39 mouse cellular contexts compared by ENCODE assay signal in genomic region chr13:95474294-95474693, GRCm38 (mm10). TPM values are rescaled to one million over a fixed set of nuclear protein-coding genes. Genes with fewer than 3 reads are reported as not detected.
DNase-seq lines count a peak whose midpoint lies in the region; ATAC-seq and TF ChIP-seq lines count a peak whose summit lies in the region.
"Had no signal": no experiment of that assay in that cellular context is flagged by ENCODE, and none has a peak within 500 bp of the region (broad histone marks: within the 10 kb centered on the region; RNA-seq: fewer than 3 reads in every experiment).

No protein-coding gene starts in this region.

- H3K4me2 ChIP-seq in liver, embryonic 12.5 days = peak overlapping the region; percentile 28
- H3K4me2 ChIP-seq in liver, postnatal 0 days (ENCODE audit: low read depth, low read length) = no peak overlapping the region
- no peak overlapping the region for H3K4me2 ChIP-seq in midbrain, embryonic 15.5 days
- H3K4me2 ChIP-seq: embryonic facial prominence, embryonic 15.5 days; hindbrain, embryonic 12.5 days; intestine, embryonic 15.5 days; lung, embryonic 14.5 days; midbrain, embryonic 12.5 days had no signal

- H3K4me1 ChIP-seq in G1E (ENCODE audit: insufficient read depth, low read depth, low read length) = peaks cover 79% of the 10 kb centered on the region
- peaks cover 18 to 30% of the 10 kb centered on the region in 2 experiments for H3K4me1 ChIP-seq in MEL (ENCODE audit: control insufficient read depth in 1 of 2, insufficient read depth in 2 of 2, low read length in 2 of 2)
- peaks cover 28% of the 10 kb centered on the region for H3K4me1 ChIP-seq in liver, embryonic 12.5 days
- H3K4me1 ChIP-seq in liver, postnatal 0 days (ENCODE audit: insufficient read depth) = peaks cover 3% of the 10 kb centered on the region
- H3K4me1 ChIP-seq in midbrain, embryonic 15.5 days = no peaks in the 10 kb centered on the region
- H3K4me1 ChIP-seq: embryonic facial prominence, embryonic 10.5 days; embryonic facial prominence, embryonic 15.5 days; hindbrain, embryonic 12.5 days; intestine, embryonic 15.5 days; midbrain, embryonic 12.5 days had no signal

- DNase-seq in G1E (ENCODE audit: low spot score) = no peak
- peak; percentile 47 for DNase-seq in MEL (ENCODE audit: low read depth, low spot score)
- no peak for DNase-seq in liver, postnatal 0 days
- DNase-seq in neural tube, embryonic 10.5 days (ENCODE audit: extremely low spot score, low spot score) = no peak
- no peak for DNase-seq in testis, postnatal 10 days (ENCODE audit: low spot score)
- DNase-seq: adrenal gland, adult 8-10 months; B cell, adult 2 months; cerebellum, adult 8-10 months; cerebellum, postnatal 25 days; gastrocnemius, adult 2 months; kidney, adult 8-10 months; kidney, postnatal 4 days; left cerebral cortex, postnatal 4 days; lung, embryonic 14.5 days; right cerebral cortex, postnatal 25 days; thymus, adult 2 months; thymus, postnatal 4 days had no signal

- WGBS in liver, embryonic 12.5 days (ENCODE audit: insufficient replicate concordance) = 43% methylated on average over 3 of the region's 3 CpGs
- 51% methylated on average over 3 of the region's 3 CpGs for WGBS in liver, postnatal 0 days (ENCODE audit: insufficient replicate concordance)
- 92% methylated on average over 3 of the region's 3 CpGs for WGBS in midbrain, embryonic 15.5 days

- H3K9ac ChIP-seq in MEL (ENCODE audit: control insufficient read depth, low read depth, low read length, poor library complexity, severe bottlenecking) = no peak overlapping the region
- no peak overlapping the region for H3K9ac ChIP-seq in liver, embryonic 12.5 days
- no peak overlapping the region for H3K9ac ChIP-seq in liver, postnatal 0 days (replicated peaks)
- no peak overlapping the region for H3K9ac ChIP-seq in midbrain, embryonic 15.5 days
- H3K9ac ChIP-seq: embryonic facial prominence, embryonic 15.5 days; hindbrain, embryonic 12.5 days; intestine, embryonic 15.5 days; lung, embryonic 14.5 days; midbrain, embryonic 12.5 days had no signal

- H3K36me3 ChIP-seq in G1E (replicated peaks) (no peaks in the 10 kb centered on the region), MEL (ENCODE audit: control insufficient read depth in 1 of 2, insufficient read depth in 2 of 2, low read length in 2 of 2) (peaks cover 0 to 17% of the 10 kb centered on the region in 2 experiments; a peak in 2 of 4 replicates)
- H3K36me3 ChIP-seq in liver, embryonic 12.5 days = no peaks in the 10 kb centered on the region
- H3K36me3 ChIP-seq in liver, postnatal 0 days (replicated peaks; ENCODE audit: insufficient read depth, low read length) = no peaks in the 10 kb centered on the region
- no peaks in the 10 kb centered on the region for H3K36me3 ChIP-seq in midbrain, embryonic 15.5 days (replicated peaks)
- H3K36me3 ChIP-seq: embryonic facial prominence, embryonic 10.5 days; embryonic facial prominence, embryonic 15.5 days; hindbrain, embryonic 12.5 days; intestine, embryonic 15.5 days; midbrain, embryonic 12.5 days had no signal

- peak; percentile 50 for ATAC-seq in G1E (ENCODE audit: extremely low read depth, insufficient number of reproducible peaks, low FRiP score, poor library complexity, severe bottlenecking)
- ATAC-seq in liver, embryonic 12.5 days = peak; percentile 84
- ATAC-seq in liver, postnatal 0 days = 0 out of 2 replicates have a peak, but pooled peaks have one; percentile 38
- ATAC-seq in midbrain, embryonic 15.5 days (replicated peaks) = no peak
- ATAC-seq: forebrain, embryonic 14.5 days; hindbrain, postnatal 0 days; intestine, embryonic 15.5 days had no signal

- H3K9me3 ChIP-seq in G1E (replicated peaks) = no peaks in the 10 kb centered on the region
- no peaks in the 10 kb centered on the region for H3K9me3 ChIP-seq in MEL (replicated peaks; ENCODE audit: insufficient read depth, low read length)
- H3K9me3 ChIP-seq in liver, embryonic 12.5 days (replicated peaks) = 0 out of 2 replicates have a peak, but pooled peaks cover 5% of the 10 kb centered on the region
- no peaks in the 10 kb centered on the region for H3K9me3 ChIP-seq in liver, postnatal 0 days (ENCODE audit: low read length)
- H3K9me3 ChIP-seq in midbrain, embryonic 15.5 days = no peaks in the 10 kb centered on the region
- H3K9me3 ChIP-seq: embryonic facial prominence, embryonic 10.5 days; embryonic facial prominence, embryonic 15.5 days; hindbrain, embryonic 12.5 days; intestine, embryonic 15.5 days; midbrain, embryonic 12.5 days had no signal

- H3K27me3 ChIP-seq in G1E (ENCODE audit: insufficient read depth, low read length) (no peaks in the 10 kb centered on the region), MEL (ENCODE audit: control insufficient read depth in 1 of 2, insufficient read depth in 2 of 2, low read length in 2 of 2) (no peaks in the 10 kb centered on the region)
- peaks cover 17% of the 10 kb centered on the region for H3K27me3 ChIP-seq in liver, embryonic 12.5 days (replicated peaks)
- no peaks in the 10 kb centered on the region for H3K27me3 ChIP-seq in liver, postnatal 0 days (ENCODE audit: insufficient read depth, low read length)
- H3K27me3 ChIP-seq in midbrain, embryonic 15.5 days (replicated peaks) = no peaks in the 10 kb centered on the region
- H3K27me3 ChIP-seq: hindbrain, embryonic 12.5 days; intestine, embryonic 15.5 days; midbrain, embryonic 12.5 days had no signal

- no peak for TF ChIP-seq POLR2A in MEL (IDR thresholded peaks at IDR 0.05; ENCODE audit: control insufficient read depth in 1 of 2, insufficient read depth in 1 of 2, low read depth in 1 of 2, low read length in 2 of 2, poor library complexity in 1 of 2)

- no peak for TF ChIP-seq RAD21 in MEL (IDR thresholded peaks at IDR 0.05; ENCODE audit: low read depth, low read length)

- no peak for TF ChIP-seq CTCF in G1E (IDR thresholded peaks at IDR 0.05; ENCODE audit: low read depth, low read length)
- no peak for TF ChIP-seq CTCF in MEL (IDR thresholded peaks at IDR 0.05 in 2 of 3, conservative IDR thresholded peaks at IDR 0.05 in 1 of 3; ENCODE audit: control insufficient read depth in 1 of 3, insufficient read depth in 1 of 3, low read depth in 2 of 3, low read length in 3 of 3, poor library complexity in 1 of 3, severe bottlenecking in 1 of 3)
- no peak for TF ChIP-seq CTCF in liver, postnatal 0 days (IDR thresholded peaks at IDR 0.05; ENCODE audit: low read depth)

- H3K79me2 ChIP-seq in MEL (ENCODE audit: control insufficient read depth, insufficient read depth, low read length, poor library complexity) = no peaks in the 10 kb centered on the region

- peak overlapping the region; percentile 37 for H3K27ac ChIP-seq in MEL (ENCODE audit: control insufficient read depth, low read depth, low read length)
- H3K27ac ChIP-seq in liver, embryonic 12.5 days = peak overlapping the region; percentile 36; the same call in 1 of the 2 replicates
- H3K27ac ChIP-seq in liver, postnatal 0 days (ENCODE audit: low read depth) = no peak overlapping the region
- H3K27ac ChIP-seq in midbrain, embryonic 15.5 days = no peak overlapping the region
- H3K27ac ChIP-seq: embryonic facial prominence, embryonic 10.5 days; embryonic facial prominence, embryonic 15.5 days; gastrocnemius, adult 2 months; hindbrain, embryonic 12.5 days; hindbrain, postnatal 0 days; intestine, embryonic 15.5 days; kidney, postnatal 0 days; midbrain, embryonic 12.5 days had no signal

- H3K4me3 ChIP-seq in G1E (ENCODE audit: low read depth, low read length) (peak overlapping the region; percentile 2; the same call in 1 of the 2 replicates), MEL (ENCODE audit: control insufficient read depth in 1 of 2, insufficient read depth in 1 of 2, low read depth in 2 of 2, low read length in 2 of 2) (no peak overlapping the region)
- no peak overlapping the region for H3K4me3 ChIP-seq in liver, embryonic 12.5 days
- no peak overlapping the region for H3K4me3 ChIP-seq in liver, postnatal 0 days (ENCODE audit: low read depth, low read length)
- no peak overlapping the region for H3K4me3 ChIP-seq in midbrain, embryonic 15.5 days
- H3K4me3 ChIP-seq: embryonic facial prominence, embryonic 10.5 days; embryonic facial prominence, embryonic 15.5 days; gastrocnemius, adult 2 months; hindbrain, embryonic 12.5 days; intestine, embryonic 15.5 days; midbrain, embryonic 12.5 days had no signal

- TF ChIP-seq EP300 in MEL (IDR thresholded peaks at IDR 0.05; ENCODE audit: low read depth in 1 of 2, low read length in 2 of 2) = peak; percentile 57 to 60; a peak in 3 of 4 replicates
- TF ChIP-seq EP300 in liver, postnatal 0 days (IDR thresholded peaks at IDR 0.05; ENCODE audit: low read depth) = peak; percentile 70

TF ChIP-seq in MEL, 35 proteins besides CTCF, POLR2A, EP300 and RAD21 (continues in another document):
- TF ChIP-seq TAL1 (IDR thresholded peaks at IDR 0.05; ENCODE audit: low read length) = no peak

RNA-seq across cellular contexts. Expression of gene S100z, which starts 4.2 kb away (rescaled TPM):
- total RNA-seq in G1E (2014; fragmentation: Nextera tagmentation) = not detected in 2 replicates
- total RNA-seq in G1E (2017) = not detected in 2 replicates
- polyA plus RNA-seq in G1E (2012) = not detected in 2 replicates
- total RNA-seq in MEL (2012; rRNA removed) = not detected in 2 replicates
- not detected for polyA plus RNA-seq in MEL (2012; ENCODE audit: insufficient read depth in 1 of 2, insufficient read length in 2 of 2, low read depth in 1 of 2, low replicate concordance in 2 of 2, missing spikeins in 1 of 2)
- not detected in 2 replicates for polyA plus RNA-seq in liver, embryonic 12.5 days (2016; fragmentation: Nextera tagmentation; extraction: Ambion mirVana)
- not detected in 2 replicates for polyA plus RNA-seq in liver, postnatal 0 days (2015; fragmentation: Nextera tagmentation; extraction: Ambion mirVana)
- polyA plus RNA-seq in midbrain, embryonic 15.5 days (2015; fragmentation: Nextera tagmentation; extraction: Ambion mirVana) = not detected in 2 replicates
- total RNA-seq: adrenal gland, adult 8-10 months; adrenal gland, postnatal 4 days; gastrocnemius, adult 2 months; heart, adult 8-10 months; heart, postnatal 25 days; hindbrain, postnatal 0 days; layer of hippocampus, adult 8-10 months; layer of hippocampus, postnatal 25 days; left cerebral cortex, postnatal 4 days; megakaryocyte, adult 5-6 weeks; monocyte, adult 5-6 weeks; neutrophil, adult 5-6 weeks had no signal
- polyA plus RNA-seq: forebrain, embryonic 14.5 days; frontal cortex, adult 2 months; heart, embryonic 14.5 days; hindbrain, embryonic 12.5 days; hindbrain, postnatal 0 days; kidney, postnatal 0 days; limb, embryonic 14.5 days; midbrain, embryonic 12.5 days; thymus, adult 2 months had no signal

RNA-seq across cellular contexts. Expression of gene Crhbp, which starts 29.6 kb away (rescaled TPM):
- total RNA-seq in G1E (2014; fragmentation: Nextera tagmentation) (0.45 and 0.58 TPM in 2 replicates), G1E (2017) (not detected in 2 replicates), MEL (2012; rRNA removed) (not detected in 2 replicates)
- polyA plus RNA-seq in G1E (2012) (not detected in 2 replicates), MEL (2012; ENCODE audit: insufficient read depth in 1 of 2, insufficient read length in 2 of 2, low read depth in 1 of 2, low replicate concordance in 2 of 2, missing spikeins in 1 of 2) (not detected)
- not detected in 2 replicates for polyA plus RNA-seq in liver, embryonic 12.5 days (2016; fragmentation: Nextera tagmentation; extraction: Ambion mirVana)
- 0.11 and 0.18 TPM in 2 replicates for polyA plus RNA-seq in liver, postnatal 0 days (2015; fragmentation: Nextera tagmentation; extraction: Ambion mirVana)
- 2.7 and 3.4 TPM in 2 replicates for polyA plus RNA-seq in midbrain, embryonic 15.5 days (2015; fragmentation: Nextera tagmentation; extraction: Ambion mirVana)
- total RNA-seq: adrenal gland, adult 8-10 months; adrenal gland, postnatal 4 days; gastrocnemius, adult 2 months; gastrocnemius, postnatal 4 days; heart, adult 8-10 months; heart, postnatal 25 days; megakaryocyte, adult 5-6 weeks; monocyte, adult 5-6 weeks; neutrophil, adult 5-6 weeks had no signal
- polyA plus RNA-seq: heart, embryonic 14.5 days had no signal

RNA-seq across cellular contexts. Expression of gene F2rl1, which starts 50.7 kb away (rescaled TPM):
- total RNA-seq in G1E (2014; fragmentation: Nextera tagmentation) (not detected in 2 replicates), G1E (2017) (0.05 and 0.06 TPM in 2 replicates), MEL (2012; rRNA removed) (not detected in 2 replicates)
- polyA plus RNA-seq in G1E (2012) (not detected in 2 replicates), MEL (2012; ENCODE audit: insufficient read depth in 1 of 2, insufficient read length in 2 of 2, low read depth in 1 of 2, low replicate concordance in 2 of 2, missing spikeins in 1 of 2) (under 1 TPM in 1 of 2 experiments, not detected in 1; 0.06 TPM)
- 0.07 and 0.12 TPM in 2 replicates for polyA plus RNA-seq in liver, embryonic 12.5 days (2016; fragmentation: Nextera tagmentation; extraction: Ambion mirVana)
- polyA plus RNA-seq in liver, postnatal 0 days (2015; fragmentation: Nextera tagmentation; extraction: Ambion mirVana) = 0.20 and 0.31 TPM in 2 replicates
- polyA plus RNA-seq in midbrain, embryonic 15.5 days (2015; fragmentation: Nextera tagmentation; extraction: Ambion mirVana) = 0.14 and 0.15 TPM in 2 replicates
- polyA plus RNA-seq: hindbrain, postnatal 0 days had no signal

Comparison
In these comparisons a context has a peak if more than half of its experiments do, and no peak if none do; other contexts are left out.
1. H3K27ac ChIP-seq: peak in MEL (single experiment) and liver, embryonic 12.5 days (single experiment); none in liver, postnatal 0 days (single experiment) and midbrain, embryonic 15.5 days (single experiment).